In the genomic region with DNA sequence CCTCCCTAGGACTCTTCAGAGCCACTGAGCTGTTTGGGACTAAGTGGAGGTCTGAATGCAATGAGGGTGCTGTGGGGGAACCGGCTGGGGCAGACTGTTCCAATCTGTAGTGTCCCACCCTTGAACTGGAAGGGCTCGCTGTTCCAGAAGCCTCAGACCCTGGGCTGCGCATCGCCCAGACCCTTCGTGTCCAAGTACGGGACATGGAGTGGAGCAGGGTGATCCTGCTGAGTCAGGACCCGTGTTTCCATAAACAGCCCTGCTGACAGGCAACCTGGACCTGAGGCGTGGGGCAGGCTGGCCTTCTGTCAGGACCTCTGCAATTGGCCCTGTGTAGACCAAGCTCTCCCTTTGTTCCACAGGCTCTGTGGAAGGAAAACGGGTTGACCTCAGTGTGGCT, we compare ENCODE assay signal across 19 mouse cellular contexts. TPM values are rescaled to one million over a fixed set of nuclear protein-coding genes. Genes with fewer than 3 reads are reported as not detected.
DNase-seq lines count a peak whose midpoint lies in the region; ATAC-seq and TF ChIP-seq lines count a peak whose summit lies in the region.
"Had no signal": no experiment of that assay in that cellular context is flagged by ENCODE, and none has a peak within 500 bp of the region (broad histone marks: within the 10 kb centered on the region; RNA-seq: fewer than 3 reads in every experiment).

No protein-coding gene starts in this region.

- TF ChIP-seq POLR2A in liver, adult 2 months (IDR thresholded peaks at IDR 0.05; ENCODE audit: extremely low read depth, insufficient read depth, low read length): no peak
- TF ChIP-seq POLR2A in small intestine, adult 2 months (IDR thresholded peaks at IDR 0.05; ENCODE audit: low read depth, low read length): no peak

- H3K27me3 ChIP-seq in liver, adult 2 months (ENCODE audit: control insufficient read depth, insufficient read depth, low read length): no peaks in the 10 kb centered on the region
- H3K27me3 ChIP-seq in liver, embryonic 12.5 days (replicated peaks): no peaks in the 10 kb centered on the region
- no peaks in the 10 kb centered on the region for H3K27me3 ChIP-seq in small intestine, adult 2 months (ENCODE audit: control insufficient read depth, insufficient read depth, low read length)
- H3K27me3 ChIP-seq in forebrain, embryonic 13.5 days: no peaks in the 10 kb centered on the region
- H3K27me3 ChIP-seq: CH12.LX; hindbrain, embryonic 13.5 days; limb, embryonic 15.5 days; neural tube, embryonic 13.5 days had no signal

- ATAC-seq in liver, embryonic 12.5 days: no peak
- ATAC-seq in forebrain, embryonic 13.5 days: no peak
- ATAC-seq: forebrain, embryonic 16.5 days had no signal

- H3K79me2 ChIP-seq in liver, adult 2 months (ENCODE audit: control insufficient read depth, insufficient read depth, low read length): peaks cover 17% of the 10 kb centered on the region

- H3K4me2 ChIP-seq in liver, embryonic 12.5 days: no peak overlapping the region
- H3K4me2 ChIP-seq in forebrain, embryonic 13.5 days: no peak overlapping the region
- H3K4me2 ChIP-seq: hindbrain, embryonic 13.5 days; limb, embryonic 15.5 days; lung, embryonic 14.5 days; neural tube, embryonic 13.5 days had no signal

- H3K9ac ChIP-seq in liver, adult 2 months (ENCODE audit: low read depth, low read length): peak overlapping the region; percentile 27
- H3K9ac ChIP-seq in liver, embryonic 12.5 days: no peak overlapping the region
- H3K9ac ChIP-seq in forebrain, embryonic 13.5 days: no peak overlapping the region
- H3K9ac ChIP-seq: hindbrain, embryonic 13.5 days; limb, embryonic 15.5 days; lung, embryonic 14.5 days; neural tube, embryonic 13.5 days had no signal

- H3K36me3 ChIP-seq in liver, adult 2 months (ENCODE audit: control insufficient read depth, insufficient read depth, low read length): peaks cover 28% of the 10 kb centered on the region
- peaks cover 48% of the 10 kb centered on the region for H3K36me3 ChIP-seq in liver, embryonic 12.5 days
- H3K36me3 ChIP-seq in small intestine, adult 2 months (ENCODE audit: control insufficient read depth, insufficient read depth, low read length): peaks cover 38% of the 10 kb centered on the region
- H3K36me3 ChIP-seq in forebrain, embryonic 13.5 days (ENCODE audit: poor library complexity, severe bottlenecking): peaks cover 48% of the 10 kb centered on the region

- peak; percentile 48 to 67 for DNase-seq in adrenal gland, adult (ENCODE audit: inconsistent age in 2 of 2, low spot score in 1 of 2)
- no peak for DNase-seq in adrenal gland, adult 18-20 months (ENCODE audit: low spot score in 2 of 2)
- peak; percentile 94 for DNase-seq in heart, adult 11 months
- DNase-seq in heart, adult 9 months (ENCODE audit: low spot score in 2 of 2): no peak
- peak; percentile 56 for DNase-seq in liver, adult 2 months (ENCODE audit: extremely low read depth, low read depth, low spot score)
- DNase-seq: cerebellum, adult 18-20 months; kidney, adult 9 months; lung, embryonic 14.5 days; right cerebral cortex, postnatal 4 days; thymus, postnatal 14 days had no signal

- no peaks in the 10 kb centered on the region for H3K9me3 ChIP-seq in liver, embryonic 12.5 days (replicated peaks)
- no peaks in the 10 kb centered on the region for H3K9me3 ChIP-seq in forebrain, embryonic 13.5 days (replicated peaks)
- H3K9me3 ChIP-seq: hindbrain, embryonic 13.5 days; limb, embryonic 15.5 days; neural tube, embryonic 13.5 days had no signal

- H3K4me3 ChIP-seq in liver, adult 2 months (ENCODE audit: insufficient read depth, low read depth, low read length): no peak overlapping the region
- no peak overlapping the region for H3K4me3 ChIP-seq in liver, embryonic 12.5 days
- no peak overlapping the region for H3K4me3 ChIP-seq in small intestine, adult 2 months (ENCODE audit: low read depth, low read length)
- H3K4me3 ChIP-seq in forebrain, embryonic 13.5 days: no peak overlapping the region
- H3K4me3 ChIP-seq: erythroblast, embryonic 14.5 days; hindbrain, embryonic 13.5 days; limb, embryonic 15.5 days; neural tube, embryonic 13.5 days had no signal

- H3K4me1 ChIP-seq in liver, adult 2 months (ENCODE audit: control insufficient read depth, insufficient read depth, low read length): peaks cover 44% of the 10 kb centered on the region
- peaks cover 14% of the 10 kb centered on the region for H3K4me1 ChIP-seq in liver, embryonic 12.5 days
- H3K4me1 ChIP-seq in small intestine, adult 2 months (ENCODE audit: control insufficient read depth, insufficient read depth, insufficient read length, low read length): peaks cover 18% of the 10 kb centered on the region
- no peaks in the 10 kb centered on the region for H3K4me1 ChIP-seq in forebrain, embryonic 13.5 days
- H3K4me1 ChIP-seq: hindbrain, embryonic 13.5 days; limb, embryonic 15.5 days; neural tube, embryonic 13.5 days had no signal

- peak overlapping the region; percentile 74 for H3K27ac ChIP-seq in liver, adult 2 months (replicated peaks; ENCODE audit: insufficient read depth, low read depth, low read length)
- no peak overlapping the region for H3K27ac ChIP-seq in liver, embryonic 12.5 days
- peak overlapping the region; percentile 53 for H3K27ac ChIP-seq in small intestine, adult 2 months (ENCODE audit: insufficient read depth, low read depth, low read length)
- H3K27ac ChIP-seq in forebrain, embryonic 13.5 days: no peak overlapping the region
- H3K27ac ChIP-seq: hindbrain, embryonic 13.5 days; limb, embryonic 15.5 days; neural tube, embryonic 13.5 days had no signal

- no peak for TF ChIP-seq CTCF in liver, adult 2 months (IDR thresholded peaks at IDR 0.05; ENCODE audit: low read depth, low read length)
- no peak for TF ChIP-seq CTCF in small intestine, adult 2 months (IDR thresholded peaks at IDR 0.05; ENCODE audit: extremely low read depth, insufficient read length, insufficient replicate concordance, low read depth, low read length)

- WGBS in liver, adult 2 months: 62% methylated on average over 9 of the region's 9 CpGs
- 78% methylated on average over 9 of the region's 9 CpGs for WGBS in liver, embryonic 12.5 days (ENCODE audit: insufficient replicate concordance)
- 88% methylated on average over 9 of the region's 9 CpGs for WGBS in small intestine, adult 2 months
- 91% methylated on average over 9 of the region's 9 CpGs for WGBS in forebrain, embryonic 13.5 days

RNA-seq across cellular contexts. Expression of a gene that starts 11.8 kb away (rescaled TPM):
- total RNA-seq in adrenal gland, adult 18-20 months (2021): 100 to 1,000 TPM; 103 to 121 TPM
- total RNA-seq in liver, adult 2 months (2014; rRNA removed): 15.8 and 25.6 TPM in 2 replicates
- 20.9 and 21.6 TPM in 2 replicates for polyA plus RNA-seq in liver, adult 2 months (2012; rRNA removed)
- 12.8 and 14.5 TPM in 2 replicates for polyA plus RNA-seq in liver, embryonic 12.5 days (2016; fragmentation: Nextera tagmentation; extraction: Ambion mirVana)
- 14.7 and 33.2 TPM in 2 replicates for polyA plus RNA-seq in small intestine, adult 2 months (2012; rRNA removed)
- polyA plus RNA-seq in forebrain, embryonic 13.5 days (2015; fragmentation: Nextera tagmentation; extraction: Ambion mirVana): 19.1 and 21.7 TPM in 2 replicates

RNA-seq across cellular contexts. Expression of a gene that starts 25.0 kb away (rescaled TPM):
- total RNA-seq in adrenal gland, adult 18-20 months (2021): 10 to 100 TPM; 54.3 to 55.6 TPM
- 12.3 and 15.6 TPM in 2 replicates for total RNA-seq in liver, adult 2 months (2014; rRNA removed)
- 27.5 and 28.7 TPM in 2 replicates for polyA plus RNA-seq in liver, adult 2 months (2012; rRNA removed)
- 140 and 145 TPM in 2 replicates for polyA plus RNA-seq in liver, embryonic 12.5 days (2016; fragmentation: Nextera tagmentation; extraction: Ambion mirVana)
- polyA plus RNA-seq in small intestine, adult 2 months (2012; rRNA removed): 22.6 and 47.0 TPM in 2 replicates
- polyA plus RNA-seq in forebrain, embryonic 13.5 days (2015; fragmentation: Nextera tagmentation; extraction: Ambion mirVana): 159 and 177 TPM in 2 replicates

RNA-seq across cellular contexts. Expression of a gene that starts 25.4 kb away (rescaled TPM):
- total RNA-seq in adrenal gland, adult 18-20 months (2021): 1,000 to 10,000 TPM in 1 of 2 experiments, 100 to 1,000 TPM in 1; 791 to 1,455 TPM
- 170 and 187 TPM in 2 replicates for total RNA-seq in liver, adult 2 months (2014; rRNA removed)
- 127 TPM in 2 replicates for polyA plus RNA-seq in liver, adult 2 months (2012; rRNA removed)
- polyA plus RNA-seq in liver, embryonic 12.5 days (2016; fragmentation: Nextera tagmentation; extraction: Ambion mirVana): 131 and 132 TPM in 2 replicates
- polyA plus RNA-seq in small intestine, adult 2 months (2012; rRNA removed): 266 and 416 TPM in 2 replicates
- polyA plus RNA-seq in forebrain, embryonic 13.5 days (2015; fragmentation: Nextera tagmentation; extraction: Ambion mirVana): 202 and 211 TPM in 2 replicates

RNA-seq across cellular contexts. Expression of a gene that starts 44.5 kb away (rescaled TPM):
- total RNA-seq in adrenal gland, adult 18-20 months (2021): 10 to 100 TPM; 45.0 to 46.9 TPM
- total RNA-seq in liver, adult 2 months (2014; rRNA removed): 156 and 163 TPM in 2 replicates
- polyA plus RNA-seq in liver, adult 2 months (2012; rRNA removed): 34.6 and 35.0 TPM in 2 replicates
- 8.4 and 9.5 TPM in 2 replicates for polyA plus RNA-seq in liver, embryonic 12.5 days (2016; fragmentation: Nextera tagmentation; extraction: Ambion mirVana)
- polyA plus RNA-seq in small intestine, adult 2 months (2012; rRNA removed): 5.6 and 9.4 TPM in 2 replicates
- polyA plus RNA-seq in forebrain, embryonic 13.5 days (2015; fragmentation: Nextera tagmentation; extraction: Ambion mirVana): 24.2 and 24.9 TPM in 2 replicates

Comparison
In these comparisons a context has a peak if more than half of its experiments do, and no peak if none do; other contexts are left out.
1. DNase-seq: peak in adrenal gland, adult (2 of 2), heart, adult 11 months (single experiment) and liver, adult 2 months (single experiment); none in adrenal gland, adult 18-20 months (0 of 2) and heart, adult 9 months (0 of 2).
2. H3K27ac ChIP-seq: peak in liver, adult 2 months (single experiment) and small intestine, adult 2 months (single experiment); none in liver, embryonic 12.5 days (single experiment) and forebrain, embryonic 13.5 days (single experiment).